Mouse (Mus musculus): ENCODE measurements around the gene Kcnn4.

- TF ChIP-seq POLR2A (IDR thresholded peaks at IDR 0.05; ENCODE audit: borderline replicate concordance, insufficient read depth, low read length) (no peak), CTCF (IDR thresholded peaks at IDR 0.05; ENCODE audit: borderline replicate concordance, insufficient read depth, low read depth, low read length) (no peak)
Measured at GRCm38 (mm10) chr7:24423956-24424732, 54.1 kb downstream of the Kcnn4 start.

Measured in cerebellum, adult 2 months (tissue).